Mouse (Mus musculus): ENCODE results near the gene Gm20765.
"Not testable (repeated sequence)": the region's sequence is repeated elsewhere in the genome, so short reads cannot be mapped to it uniquely, and the experiment has no call there.

The Gm20765 gene

GRCm38 (mm10) chr10:104185233-104185632 is at the start of gene Gm20765:
Gene Gm20765, plus strand, starts transcription at chr10:104185533.
- not testable (repeated sequence) for DNase-seq (ENCODE audit: low read depth, low spot score)

GRCm38 (mm10) chr10:104142687-104143086 is 42.6 kb upstream of the Gm20765 start, which contains the start of gene Gm21293:
Gene Gm21293, plus strand, starts transcription at chr10:104142987.
- DNase-seq (ENCODE audit: low read depth, low spot score): not testable (repeated sequence)

GRCm38 (mm10) chr10:104151197-104151596 is 34.1 kb upstream of the Gm20765 start, which contains the start of gene Gm6763:
Gene Gm6763, plus strand, starts transcription at chr10:104151497.
- DNase-seq (ENCODE audit: low read depth, low spot score): not testable (repeated sequence)

- not testable (repeated sequence) for DNase-seq (ENCODE audit: low read depth, low spot score)
Measured at GRCm38 (mm10) chr10:104159706-104160105, 25.6 kb upstream of the Gm20765 start, which contains the start of gene Gm8764. Gene Gm8764, plus strand, starts transcription at chr10:104160006.

DNA sequence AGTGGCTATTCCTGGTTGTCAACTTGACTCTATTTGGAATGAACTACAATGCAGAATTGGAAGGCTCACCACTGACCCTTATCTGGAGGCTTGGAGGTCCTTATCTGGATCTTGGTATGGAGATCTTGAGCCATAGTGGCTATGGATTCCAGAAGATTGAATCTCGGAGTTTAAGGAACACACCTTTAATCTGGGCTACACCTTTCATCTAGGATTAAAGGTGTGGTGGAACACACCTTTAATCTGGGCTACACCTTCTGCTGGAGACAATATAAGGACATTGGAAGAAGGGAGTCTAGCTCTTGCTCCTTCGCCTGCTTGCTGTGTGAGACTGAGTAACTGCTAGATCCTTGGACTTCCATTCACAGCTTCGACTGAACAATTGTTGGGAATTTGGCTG is 17.1 kb upstream of the Gm20765 start, which contains the start of gene Gm21304:
Gene Gm21304 (plus strand): TSS at position 301 of the 400 bp plus-strand sequence.
- DNase-seq (ENCODE audit: low read depth, low spot score): not testable (repeated sequence)

DNA sequence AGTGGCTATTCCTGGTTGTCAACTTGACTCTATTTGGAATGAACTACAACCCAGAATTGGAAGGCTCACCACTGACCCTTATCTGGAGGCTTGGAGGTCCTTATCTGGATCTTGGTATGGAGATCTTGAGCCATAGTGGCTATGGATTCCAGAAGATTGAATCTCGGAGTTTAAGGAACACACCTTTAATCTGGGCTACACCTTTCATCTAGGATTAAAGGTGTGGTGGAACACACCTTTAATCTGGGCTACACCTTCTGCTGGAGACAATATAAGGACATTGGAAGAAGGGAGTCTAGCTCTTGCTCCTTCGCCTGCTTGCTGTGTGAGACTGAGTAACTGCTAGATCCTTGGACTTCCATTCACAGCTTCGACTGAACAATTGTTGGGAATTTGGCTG is 8.6 kb upstream of the Gm20765 start, which contains the start of gene Gm21312:
Gene Gm21312 (plus strand): TSS at position 301 of the 400 bp plus-strand sequence.
- not testable (repeated sequence) for DNase-seq (ENCODE audit: low read depth, low spot score)

GRCm38 (mm10) chr10:104193742-104194141 is 8.4 kb downstream of the Gm20765 start, which contains the start of gene Gm4340:
Gene Gm4340, plus strand, starts transcription at chr10:104194042.
- not testable (repeated sequence) for DNase-seq (ENCODE audit: low read depth, low spot score)

GRCm38 (mm10) chr10:104209655-104210054 is 24.3 kb downstream of the Gm20765 start:
- DNase-seq (ENCODE audit: low read depth, low spot score): no peak

DNA sequence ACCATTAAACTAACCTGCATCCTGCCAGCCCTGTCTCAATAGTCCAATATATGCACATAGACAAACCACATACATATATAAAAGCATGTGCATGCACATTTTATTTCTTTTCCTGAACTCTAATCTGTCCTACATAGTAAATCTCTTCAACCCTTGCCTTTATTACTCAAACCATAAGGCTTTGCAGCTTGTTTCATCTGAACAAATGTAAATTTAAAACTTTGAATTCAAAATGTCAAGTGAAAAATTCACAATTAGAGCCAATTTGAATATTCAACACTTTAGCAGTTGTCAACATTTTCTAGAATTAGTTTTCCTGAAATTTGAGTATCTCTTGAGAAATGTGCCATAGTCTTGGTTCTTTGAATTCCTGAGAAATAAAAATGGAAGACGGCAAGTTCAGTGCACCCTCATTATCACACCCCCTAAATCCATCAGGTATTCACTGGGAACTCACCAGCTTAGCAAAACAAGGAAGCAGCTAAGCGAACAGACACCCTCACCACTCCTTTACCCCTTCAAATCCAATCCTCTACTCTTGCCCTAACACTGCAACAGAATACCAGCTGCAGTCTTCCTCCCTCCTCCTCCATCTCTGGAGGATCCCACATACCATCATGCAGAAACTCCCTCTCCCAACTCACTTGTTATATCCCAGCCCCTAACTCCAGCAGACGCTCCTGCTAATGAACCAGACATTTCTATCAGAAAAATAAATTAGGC is 25.1 kb downstream of the Gm20765 start:
- DNase-seq (ENCODE audit: low read depth, low spot score): peak; percentile 54

DNA sequence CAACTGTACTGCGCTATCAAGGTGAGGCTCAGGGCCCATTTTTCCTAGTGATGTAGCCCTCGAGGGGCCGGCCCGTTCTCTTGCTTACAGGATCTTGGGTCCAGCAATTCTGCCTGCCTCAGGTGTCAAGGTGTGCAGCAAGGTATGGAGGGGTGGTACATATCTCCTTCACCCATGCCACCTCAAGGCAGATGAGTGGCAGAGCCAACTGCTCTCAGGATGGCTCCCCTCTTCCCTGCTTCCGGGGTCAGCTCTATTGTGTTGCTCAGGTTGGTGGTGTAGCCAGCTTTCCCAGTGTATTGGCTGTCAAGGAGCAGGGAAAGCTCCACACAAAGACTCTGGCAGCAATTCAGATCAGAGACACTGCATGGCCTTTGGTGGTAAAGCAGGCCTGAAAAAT is 29.2 kb downstream of the Gm20765 start:
- no peak for DNase-seq (ENCODE audit: low read depth, low spot score)

DNA sequence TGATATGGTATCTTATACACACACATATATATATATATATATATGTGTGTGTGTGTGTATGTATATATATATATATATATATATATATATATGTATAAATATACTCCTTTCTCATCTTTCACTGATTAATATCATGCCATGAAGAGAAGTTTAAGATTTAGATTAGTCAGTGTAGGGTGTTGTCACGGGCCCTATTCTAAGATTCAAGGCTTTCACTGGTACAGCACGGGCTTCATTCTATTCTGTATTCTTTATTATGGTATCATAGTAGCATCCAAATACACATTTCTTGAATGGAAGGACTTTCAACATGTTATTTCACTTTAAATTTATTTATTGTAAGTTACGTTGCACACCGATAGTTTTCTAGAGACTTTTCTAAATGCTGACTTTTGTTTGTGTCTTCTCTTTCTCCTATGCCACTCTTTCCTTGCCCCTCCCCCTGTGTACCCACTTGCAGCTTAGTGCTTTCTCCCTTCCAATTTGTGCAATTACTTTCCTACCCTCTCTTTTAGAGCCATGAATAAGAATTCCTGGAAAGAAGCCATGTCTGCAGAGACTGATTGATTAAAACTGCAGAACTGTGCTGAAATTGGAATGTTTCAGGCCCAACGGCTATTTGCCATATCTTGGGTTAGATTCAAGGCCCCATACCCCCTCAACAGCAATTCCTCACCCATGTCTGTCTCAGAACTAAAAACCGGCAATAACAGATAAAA is 35.1 kb downstream of the Gm20765 start:
- no peak for DNase-seq (ENCODE audit: low read depth, low spot score)

Measured in brain, embryonic 18.5 days (tissue).